Mouse (Mus musculus): ENCODE measurements at regions not wholly inside any gene's neighbourhood (a gene's known extent, or its start where the extent isn't known, plus 50 kb on each side); places are given as distances from the start of the nearest gene placed in this dataset.

GRCm38 (mm10) chr6:31260645-31261345, 137.7 kb upstream of the Mkln1 start:
- no peak overlapping the region for H3K4me3 ChIP-seq (ENCODE audit: low read depth, low read length)
- H3K4me1 ChIP-seq (ENCODE audit: control insufficient read depth, insufficient read depth, low read length): no peaks in the 10 kb centered on the region
- H3K9me3 ChIP-seq (replicated peaks; ENCODE audit: control insufficient read depth, low read length): no peaks in the 10 kb centered on the region
- no peak overlapping the region for H3K27ac ChIP-seq (ENCODE audit: low read depth, low read length)
- H3K36me3 ChIP-seq (ENCODE audit: control insufficient read depth, insufficient read depth, low read length): no peaks in the 10 kb centered on the region
- no peak overlapping the region for H3K4me2 ChIP-seq (ENCODE audit: low read length)
- ATAC-seq (no peak), DNase-seq (ENCODE audit: low spot score) (peak; percentile 10)
- no peak overlapping the region for H3K9ac ChIP-seq (ENCODE audit: low read length)
- WGBS: 78% methylated on average over 10 of the region's 10 CpGs
- no peaks in the 10 kb centered on the region for H3K27me3 ChIP-seq (replicated peaks; ENCODE audit: control insufficient read depth, insufficient read depth, low read length)

GRCm38 (mm10) chr6:31261797-31262540, 136.6 kb upstream of the Mkln1 start:
- 88% methylated on average over 15 of the region's 15 CpGs for WGBS

GRCm38 (mm10) chr6:31262651-31263050, 135.9 kb upstream of the Mkln1 start:
- no peak overlapping the region for H3K4me3 ChIP-seq (ENCODE audit: low read depth, low read length)
- ATAC-seq: no peak
- H3K9me3 ChIP-seq (replicated peaks; ENCODE audit: control insufficient read depth, low read length): no peaks in the 10 kb centered on the region
- no peak overlapping the region for H3K9ac ChIP-seq (ENCODE audit: low read length)
- WGBS: 91% methylated on average over 8 of the region's 8 CpGs
- no peak overlapping the region for H3K27ac ChIP-seq (ENCODE audit: low read depth, low read length)
- no peaks in the 10 kb centered on the region for H3K4me1 ChIP-seq (ENCODE audit: control insufficient read depth, insufficient read depth, low read length)
- H3K27me3 ChIP-seq (replicated peaks; ENCODE audit: control insufficient read depth, insufficient read depth, low read length): no peaks in the 10 kb centered on the region
- H3K36me3 ChIP-seq (ENCODE audit: control insufficient read depth, insufficient read depth, low read length): no peaks in the 10 kb centered on the region
- H3K4me2 ChIP-seq (ENCODE audit: low read length): no peak overlapping the region
- no peak for DNase-seq (ENCODE audit: low spot score)

More at GRCm38 (mm10) chr6:31261797-31262540, 136.6 kb upstream of the Mkln1 start:
- Histone ChIP-seq H3K4me2 (ENCODE audit: low read length) (no peak overlapping the region), H3K27ac (ENCODE audit: low read depth, low read length) (no peak overlapping the region), H3K9ac (ENCODE audit: low read length) (no peak overlapping the region), H3K9me3 (replicated peaks; ENCODE audit: control insufficient read depth, low read length) (no peaks in the 10 kb centered on the region), H3K27me3 (replicated peaks; ENCODE audit: control insufficient read depth, insufficient read depth, low read length) (no peaks in the 10 kb centered on the region), H3K36me3 (ENCODE audit: control insufficient read depth, insufficient read depth, low read length) (no peaks in the 10 kb centered on the region), H3K4me3 (ENCODE audit: low read depth, low read length) (no peak overlapping the region), H3K4me1 (ENCODE audit: control insufficient read depth, insufficient read depth, low read length) (no peaks in the 10 kb centered on the region)
- ATAC-seq (no peak), DNase-seq (ENCODE audit: low spot score) (no peak)

GRCm38 (mm10) chr6:31263821-31264220, 134.7 kb upstream of the Mkln1 start:
- Histone ChIP-seq H3K27me3 (replicated peaks; ENCODE audit: control insufficient read depth, insufficient read depth, low read length) (no peaks in the 10 kb centered on the region), H3K27ac (ENCODE audit: low read depth, low read length) (no peak overlapping the region), H3K4me1 (ENCODE audit: control insufficient read depth, insufficient read depth, low read length) (no peaks in the 10 kb centered on the region), H3K9me3 (replicated peaks; ENCODE audit: control insufficient read depth, low read length) (no peaks in the 10 kb centered on the region), H3K4me3 (ENCODE audit: low read depth, low read length) (no peak overlapping the region), H3K4me2 (ENCODE audit: low read length) (no peak overlapping the region), H3K36me3 (ENCODE audit: control insufficient read depth, insufficient read depth, low read length) (no peaks in the 10 kb centered on the region), H3K9ac (ENCODE audit: low read length) (no peak overlapping the region)
- 93% methylated on average over 6 of the region's 6 CpGs for WGBS
- DNase-seq (ENCODE audit: low spot score): no peak
- ATAC-seq: no peak

GRCm38 (mm10) chr6:31266441-31267040, 132.0 kb upstream of the Mkln1 start:
- no peak overlapping the region for H3K4me3 ChIP-seq (ENCODE audit: low read depth, low read length)
- ATAC-seq: no peak
- H3K9me3 ChIP-seq (replicated peaks; ENCODE audit: control insufficient read depth, low read length): no peaks in the 10 kb centered on the region
- WGBS: 81% methylated on average over 17 of the region's 17 CpGs
- no peak overlapping the region for H3K4me2 ChIP-seq (ENCODE audit: low read length)
- H3K9ac ChIP-seq (ENCODE audit: low read length): no peak overlapping the region
- H3K27ac ChIP-seq (ENCODE audit: low read depth, low read length): no peak overlapping the region
- H3K27me3 ChIP-seq (replicated peaks; ENCODE audit: control insufficient read depth, insufficient read depth, low read length): no peaks in the 10 kb centered on the region
- no peaks in the 10 kb centered on the region for H3K36me3 ChIP-seq (ENCODE audit: control insufficient read depth, insufficient read depth, low read length)
- H3K4me1 ChIP-seq (ENCODE audit: control insufficient read depth, insufficient read depth, low read length): no peaks in the 10 kb centered on the region
- DNase-seq (ENCODE audit: low spot score): no peak

- Histone ChIP-seq H3K4me3 (ENCODE audit: low read depth, low read length) (no peak overlapping the region), H3K9ac (ENCODE audit: low read length) (no peak overlapping the region), H3K27me3 (replicated peaks; ENCODE audit: control insufficient read depth, insufficient read depth, low read length) (no peaks in the 10 kb centered on the region), H3K36me3 (ENCODE audit: control insufficient read depth, insufficient read depth, low read length) (no peaks in the 10 kb centered on the region), H3K9me3 (replicated peaks; ENCODE audit: control insufficient read depth, low read length) (no peaks in the 10 kb centered on the region), H3K27ac (ENCODE audit: low read depth, low read length) (no peak overlapping the region), H3K4me1 (ENCODE audit: control insufficient read depth, insufficient read depth, low read length) (no peaks in the 10 kb centered on the region), H3K4me2 (ENCODE audit: low read length) (no peak overlapping the region)
- ATAC-seq (no peak), DNase-seq (ENCODE audit: low spot score) (no peak)
- 81% methylated on average over 2 of the region's 2 CpGs for WGBS
Observed at GRCm38 (mm10) chr6:31268057-31268456, 130.5 kb upstream of the Mkln1 start.

GRCm38 (mm10) chr6:31273816-31274215, 124.7 kb upstream of the Mkln1 start:
- Histone ChIP-seq H3K4me2 (ENCODE audit: low read length) (no peak overlapping the region), H3K27ac (ENCODE audit: low read depth, low read length) (no peak overlapping the region), H3K4me1 (ENCODE audit: control insufficient read depth, insufficient read depth, low read length) (no peaks in the 10 kb centered on the region), H3K36me3 (ENCODE audit: control insufficient read depth, insufficient read depth, low read length) (no peaks in the 10 kb centered on the region), H3K4me3 (ENCODE audit: low read depth, low read length) (no peak overlapping the region), H3K9ac (ENCODE audit: low read length) (no peak overlapping the region), H3K9me3 (replicated peaks; ENCODE audit: control insufficient read depth, low read length) (no peaks in the 10 kb centered on the region), H3K27me3 (replicated peaks; ENCODE audit: control insufficient read depth, insufficient read depth, low read length) (no peaks in the 10 kb centered on the region)
- no peak for ATAC-seq
- WGBS: 54% methylated on average over 5 of the region's 5 CpGs
- DNase-seq (ENCODE audit: low spot score): no peak

GRCm38 (mm10) chr6:31274236-31274635, 124.3 kb upstream of the Mkln1 start:
- no peak overlapping the region for H3K4me3 ChIP-seq (ENCODE audit: low read depth, low read length)
- H3K9me3 ChIP-seq (replicated peaks; ENCODE audit: control insufficient read depth, low read length): no peaks in the 10 kb centered on the region
- H3K4me1 ChIP-seq (ENCODE audit: control insufficient read depth, insufficient read depth, low read length): no peaks in the 10 kb centered on the region
- ATAC-seq: no peak
- DNase-seq (ENCODE audit: low spot score): no peak
- no peak overlapping the region for H3K27ac ChIP-seq (ENCODE audit: low read depth, low read length)
- H3K9ac ChIP-seq (ENCODE audit: low read length): no peak overlapping the region
- H3K27me3 ChIP-seq (replicated peaks; ENCODE audit: control insufficient read depth, insufficient read depth, low read length): no peaks in the 10 kb centered on the region
- H3K4me2 ChIP-seq (ENCODE audit: low read length): no peak overlapping the region
- H3K36me3 ChIP-seq (ENCODE audit: control insufficient read depth, insufficient read depth, low read length): no peaks in the 10 kb centered on the region
- WGBS: 39% methylated on average over 11 of the region's 11 CpGs

- Histone ChIP-seq H3K4me2 (ENCODE audit: low read length) (no peak overlapping the region), H3K27me3 (replicated peaks; ENCODE audit: control insufficient read depth, insufficient read depth, low read length) (no peaks in the 10 kb centered on the region), H3K4me3 (ENCODE audit: low read depth, low read length) (no peak overlapping the region), H3K4me1 (ENCODE audit: control insufficient read depth, insufficient read depth, low read length) (no peaks in the 10 kb centered on the region), H3K9ac (ENCODE audit: low read length) (no peak overlapping the region), H3K27ac (ENCODE audit: low read depth, low read length) (no peak overlapping the region), H3K36me3 (ENCODE audit: control insufficient read depth, insufficient read depth, low read length) (no peaks in the 10 kb centered on the region), H3K9me3 (replicated peaks; ENCODE audit: control insufficient read depth, low read length) (no peaks in the 10 kb centered on the region)
- ATAC-seq (no peak), DNase-seq (ENCODE audit: low spot score) (peak; percentile 8)
- 58% methylated on average over 9 of the region's 9 CpGs for WGBS
Observed at GRCm38 (mm10) chr6:31277792-31278191, 120.7 kb upstream of the Mkln1 start.
